Mouse (Mus musculus) C2C12 (cell line): ENCODE data around the gene Rere. TPM values are rescaled to one million over a fixed set of nuclear protein-coding genes. Genes with fewer than 3 reads are reported as not detected.
"Not testable (repeated sequence)": the region's sequence is repeated elsewhere in the genome, so short reads cannot be mapped to it uniquely, and the experiment has no call there.

Source experiments
- H3K27me3 ChIP-seq: one replicate; pipeline ENCODE4 v1.6.1; 2011; ENCODE audit not compliant: control insufficient read depth, insufficient read depth, insufficient read length
- H3K36me3 ChIP-seq: one replicate; pipeline ENCODE4 v1.6.1; 2011; ENCODE audit not compliant: control insufficient read depth, insufficient read depth
- H3K4me3 ChIP-seq: one replicate; pipeline ENCODE4 v1.5.1; 2011; ENCODE audit warnings: mild to moderate bottlenecking, control low read depth; ENCODE audit not compliant: poor library complexity, insufficient read depth, severe bottlenecking
- H3K79me2 ChIP-seq: one replicate; pipeline ENCODE4 v1.6.1; 2011; ENCODE audit not compliant: control insufficient read depth, insufficient read depth
- H3K79me3 ChIP-seq: one replicate; pipeline ENCODE4 v1.6.1; 2011; ENCODE audit warnings: low read depth, control low read depth
- H3ac ChIP-seq: one replicate; pipeline ENCODE3; 2011; ENCODE audit warnings: low read depth; ENCODE audit not compliant: control insufficient read depth, insufficient read length
- CEBPB ChIP-seq: IDR thresholded peaks from one replicate; pipeline ENCODE4 v1.6.1; 2011; ENCODE audit warnings: low read depth, mild to moderate bottlenecking, control low read depth, moderate library complexity
- CTCF ChIP-seq: IDR thresholded peaks from one replicate; pipeline ENCODE4 v1.5.1; 2011; ENCODE audit not compliant: control insufficient read depth, insufficient read depth, insufficient read length
- FOSL1 ChIP-seq: IDR thresholded peaks from one replicate; pipeline ENCODE4 v1.8.0; 2011; ENCODE audit warnings: mild to moderate bottlenecking, low read length; ENCODE audit not compliant: poor library complexity, insufficient read depth, severe bottlenecking
- MAX ChIP-seq: IDR thresholded peaks from one replicate; pipeline ENCODE4 v1.6.1; 2011; ENCODE audit warnings: mild to moderate bottlenecking, control low read depth
- MYOD1 ChIP-seq: IDR thresholded peaks from one replicate; pipeline ENCODE4 v1.6.1; 2011; ENCODE audit warnings: low read depth; ENCODE audit not compliant: control insufficient read depth, insufficient read length
- MYOG ChIP-seq: IDR thresholded peaks from one replicate; pipeline ENCODE4 v1.6.1; 2011; ENCODE audit not compliant: control insufficient read depth, insufficient read length; ENCODE audit errors: extremely low read depth
- USF1 ChIP-seq: IDR thresholded peaks from one replicate; pipeline ENCODE4 v1.6.1; 2011; ENCODE audit warnings: low read depth, mild to moderate bottlenecking, control low read depth, moderate library complexity
- polyA plus RNA-seq: library from polyadenylated mRNA; unstranded; fragments of >200 nt; fragmentation: generic; extraction: Trizol; gene quantifications from one replicate; pipeline ENCODE4 v1.2.1, GENCODE M21; 2012; ENCODE audit warnings: missing spikeins

Gene Rere
- polyA plus RNA-seq, 1 experiment = 27.1 TPM

DNA sequence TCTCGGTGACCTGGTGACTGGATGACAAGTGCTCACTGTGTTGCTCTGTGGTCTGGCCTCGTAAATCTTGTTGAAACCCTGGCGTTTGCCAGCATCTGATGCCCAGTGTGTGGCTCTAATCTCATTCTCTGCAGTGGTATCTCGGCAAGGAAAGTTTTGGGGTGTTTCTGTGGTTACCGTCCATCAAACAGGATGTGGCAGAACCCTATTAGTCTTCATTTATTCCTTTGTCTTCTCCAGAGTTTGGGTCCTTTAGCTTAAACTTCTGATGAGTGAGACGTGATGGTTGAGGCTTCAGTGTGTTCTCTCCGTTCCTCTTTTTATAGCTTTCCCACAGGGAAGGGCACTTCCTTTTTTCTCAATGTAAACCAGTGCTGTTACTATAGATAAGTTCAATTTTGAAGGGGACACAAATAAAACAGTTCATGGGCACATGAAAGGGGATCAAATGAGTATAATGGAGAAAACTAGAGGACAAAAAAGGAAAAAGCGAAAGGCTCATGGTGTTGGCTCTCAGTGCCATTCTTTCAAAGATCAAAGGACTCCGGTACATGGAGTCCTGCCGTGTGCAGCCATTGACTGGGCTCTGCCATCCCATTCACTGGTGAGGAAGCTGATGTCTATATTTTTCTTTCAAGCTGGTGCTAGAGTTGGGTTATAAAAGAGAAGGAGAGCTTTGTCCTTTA, 191.4 kb downstream of the Rere start:
- Histone ChIP-seq H3K36me3 (peaks cover 18% of the 10 kb centered on the region), H3ac (no peak overlapping the region), H3K79me3 (peaks cover 10% of the 10 kb centered on the region), H3K27me3 (no peaks in the 10 kb centered on the region), H3K4me3 (no peak overlapping the region), H3K79me2 (peaks cover 19% of the 10 kb centered on the region)
- TF ChIP-seq USF1 (no peak), MYOD1 (no peak), FOSL1 (no peak), CEBPB (no peak), MYOG (no peak), CTCF (no peak), MAX (no peak)

DNA sequence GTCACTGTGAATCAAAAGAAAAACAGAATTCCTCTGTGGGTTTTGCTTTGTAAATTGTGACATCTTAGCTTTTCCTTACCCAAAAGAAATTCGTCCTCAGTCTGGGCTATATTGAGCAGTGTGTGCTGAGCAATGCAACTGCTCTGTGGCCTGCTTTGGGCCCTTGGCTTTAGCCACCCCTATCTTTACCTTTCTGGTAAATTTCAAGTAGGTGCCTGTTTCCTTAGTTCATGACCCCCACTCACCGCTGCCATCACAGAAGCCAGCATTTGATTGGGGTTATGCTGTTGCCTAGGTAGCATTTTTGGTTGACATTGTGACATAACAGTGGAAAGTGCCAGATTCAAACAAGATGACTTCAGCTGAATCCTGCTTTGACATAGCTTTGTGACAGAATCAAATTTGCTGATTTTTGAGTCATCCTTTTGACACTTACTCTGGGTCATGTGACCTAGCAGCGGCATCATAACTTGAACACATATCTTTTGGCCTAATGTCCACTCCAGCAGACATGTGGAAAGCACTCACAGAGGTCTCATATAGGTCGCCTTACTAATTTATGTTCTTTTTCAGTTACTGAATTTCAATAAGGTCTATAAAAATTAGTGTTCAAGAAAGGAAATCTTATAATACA, 192.1 kb downstream of the Rere start:
- H3ac ChIP-seq = no peak overlapping the region
- peak; percentile 59 for TF ChIP-seq USF1
- no peak for TF ChIP-seq CEBPB
- H3K4me3 ChIP-seq = no peak overlapping the region
- H3K27me3 ChIP-seq = no peaks in the 10 kb centered on the region
- H3K36me3 ChIP-seq = peaks cover 23% of the 10 kb centered on the region
- peaks cover 10% of the 10 kb centered on the region for H3K79me3 ChIP-seq
- H3K79me2 ChIP-seq = peaks cover 19% of the 10 kb centered on the region

DNA sequence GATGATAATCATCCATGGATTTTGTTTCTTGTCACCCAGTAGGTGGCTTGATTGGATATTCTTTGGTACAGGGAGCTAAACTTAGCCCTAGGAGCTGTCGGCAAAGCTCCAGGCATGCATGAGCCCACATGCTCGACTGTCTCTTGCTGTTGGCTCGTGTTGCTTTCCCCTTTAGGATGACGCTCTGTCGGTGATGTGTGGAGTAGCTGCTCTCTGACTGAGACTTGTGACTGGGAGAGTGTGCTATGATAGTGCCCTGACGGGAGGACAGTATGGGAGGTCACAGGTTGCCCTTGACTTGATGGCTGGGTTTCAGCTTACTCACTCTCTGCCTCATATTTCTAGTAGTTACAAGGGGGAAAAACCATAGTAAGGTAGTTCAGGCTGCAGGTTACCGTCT, 192.6 kb downstream of the Rere start:
- H3K79me2 ChIP-seq = peaks cover 19% of the 10 kb centered on the region
- no peak overlapping the region for H3ac ChIP-seq
- peaks cover 10% of the 10 kb centered on the region for H3K79me3 ChIP-seq
- no peak overlapping the region for H3K4me3 ChIP-seq
- no peak for TF ChIP-seq MYOG
- no peak for TF ChIP-seq MAX
- TF ChIP-seq CEBPB = no peak
- TF ChIP-seq MYOD1 = no peak
- no peak for TF ChIP-seq USF1
- TF ChIP-seq FOSL1 = no peak
- no peak for TF ChIP-seq CTCF
- peaks cover 28% of the 10 kb centered on the region for H3K36me3 ChIP-seq
- H3K27me3 ChIP-seq = no peaks in the 10 kb centered on the region

DNA sequence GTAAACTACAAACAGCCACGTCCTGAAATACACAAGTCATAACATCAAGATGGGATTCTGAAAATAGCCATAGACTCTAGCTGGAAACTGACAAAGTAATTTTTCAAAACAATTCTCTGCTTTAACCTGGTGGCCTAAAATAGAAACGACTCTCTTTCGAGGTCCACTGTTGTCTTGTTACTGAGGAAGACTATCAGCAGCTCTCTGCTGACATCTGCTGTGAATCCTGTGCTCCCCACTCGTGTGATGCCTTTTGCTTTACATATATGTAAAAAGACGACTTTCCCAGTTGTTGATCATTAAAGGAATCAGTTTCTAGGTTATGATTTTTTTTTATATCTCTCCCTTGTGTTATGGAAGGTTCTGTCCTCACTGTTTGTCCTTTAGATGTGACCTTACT, 194.8 kb downstream of the Rere start:
- TF ChIP-seq USF1 (no peak), MYOG (no peak), MYOD1 (no peak), FOSL1 (no peak), MAX (no peak), CTCF (no peak), CEBPB (no peak)
- Histone ChIP-seq H3K27me3 (no peaks in the 10 kb centered on the region), H3K4me3 (no peak overlapping the region), H3K36me3 (peaks cover 34% of the 10 kb centered on the region), H3ac (no peak overlapping the region), H3K79me3 (peaks cover 7% of the 10 kb centered on the region), H3K79me2 (peaks cover 19% of the 10 kb centered on the region)

DNA sequence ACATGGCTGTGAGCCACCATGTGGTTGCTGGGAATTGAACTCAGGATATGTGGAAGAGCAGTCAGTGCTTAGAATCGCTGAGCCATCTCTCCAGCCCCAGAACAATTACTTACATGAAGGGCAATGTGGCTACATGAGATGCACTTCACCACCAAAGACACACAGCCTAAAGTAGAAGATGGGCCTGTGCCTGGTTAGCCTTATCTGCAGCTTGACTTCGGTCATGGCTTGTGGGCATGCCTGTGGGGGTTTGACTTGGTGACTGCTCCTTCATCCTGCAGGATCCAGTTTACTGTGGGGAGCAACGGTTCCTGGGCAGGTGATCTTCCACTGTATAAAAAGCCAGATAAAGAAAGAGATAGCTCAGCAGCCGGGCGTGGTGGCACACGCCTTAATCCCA, 196.6 kb downstream of the Rere start:
- Histone ChIP-seq H3K79me2 (peaks cover 19% of the 10 kb centered on the region), H3K79me3 (peaks cover 7% of the 10 kb centered on the region), H3ac (no peak overlapping the region), H3K4me3 (no peak overlapping the region), H3K36me3 (peaks cover 42% of the 10 kb centered on the region), H3K27me3 (no peaks in the 10 kb centered on the region)
- TF ChIP-seq CTCF = no peak
- no peak for TF ChIP-seq MYOD1
- no peak for TF ChIP-seq MAX
- no peak for TF ChIP-seq USF1
- TF ChIP-seq MYOG = no peak
- TF ChIP-seq CEBPB = no peak
- TF ChIP-seq FOSL1 = no peak

DNA sequence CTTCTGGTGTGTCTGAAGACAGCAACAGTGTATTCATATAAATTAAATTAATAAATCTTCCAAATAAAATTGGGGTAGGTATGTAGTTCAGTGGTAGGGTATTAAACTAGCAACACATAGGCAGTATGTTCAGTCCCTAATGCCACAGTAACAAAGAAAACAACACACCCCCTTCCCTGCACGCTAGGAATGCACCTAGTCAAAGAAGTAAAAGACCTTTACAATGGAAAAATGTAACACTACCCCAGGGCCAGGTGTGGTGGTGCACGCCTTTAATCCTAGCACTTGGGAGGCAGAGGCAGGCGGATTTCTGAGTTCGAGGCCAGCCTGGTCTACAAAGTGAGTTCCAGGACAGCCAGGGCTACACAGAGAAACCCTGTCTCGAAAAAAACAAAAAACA, 201.6 kb downstream of the Rere start:
- H3K79me2 ChIP-seq, H3K27me3 ChIP-seq, H3K4me3 ChIP-seq, H3ac ChIP-seq, H3K79me3 ChIP-seq: not testable (repeated sequence)
- peaks cover 40% of the 10 kb centered on the region for H3K36me3 ChIP-seq
